Mouse (Mus musculus): Measurements from ENCODE around the gene Ptpn1. TPM values are rescaled to one million over a fixed set of nuclear protein-coding genes. Genes with fewer than 3 reads are reported as not detected.

Ptpn1 gene
- polyA plus RNA-seq, 1 experiment: 1.9 TPM

DNA sequence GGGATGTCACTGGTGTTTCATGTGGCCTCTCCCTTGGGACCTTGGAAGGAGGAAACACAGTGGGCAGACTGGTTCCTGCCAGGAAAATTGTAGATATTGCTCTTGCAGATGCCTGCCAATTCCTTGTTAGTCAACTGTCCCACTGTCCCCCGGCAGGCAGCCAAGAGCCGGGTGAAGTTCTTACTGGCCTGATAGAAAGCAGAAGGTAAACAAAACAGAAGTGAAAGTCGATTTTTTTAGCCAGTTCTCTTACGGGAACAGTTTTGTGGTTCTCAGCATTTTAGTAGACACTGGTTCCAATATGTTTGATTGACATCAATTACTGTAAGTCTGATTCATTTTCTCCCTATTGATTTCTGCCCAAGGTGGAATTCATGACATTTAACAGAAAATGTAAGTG is 27.0 kb downstream of the Ptpn1 start:
- no peak for TF ChIP-seq TAL1 (IDR thresholded peaks at IDR 0.05; ENCODE audit: low read length)
- TF ChIP-seq GATA1 (IDR thresholded peaks at IDR 0.05; ENCODE audit: low read length): no peak
- H3K4me1 ChIP-seq (ENCODE audit: control insufficient read depth): peaks cover 9% of the 10 kb centered on the region
- no peaks in the 10 kb centered on the region for H3K27me3 ChIP-seq (ENCODE audit: control insufficient read depth)
- H3K9me3 ChIP-seq (ENCODE audit: control insufficient read depth, low read length): no peaks in the 10 kb centered on the region
- H3K36me3 ChIP-seq (ENCODE audit: control insufficient read depth): peaks cover 10% of the 10 kb centered on the region
- no peak overlapping the region for H3K4me3 ChIP-seq (replicated peaks)

DNA sequence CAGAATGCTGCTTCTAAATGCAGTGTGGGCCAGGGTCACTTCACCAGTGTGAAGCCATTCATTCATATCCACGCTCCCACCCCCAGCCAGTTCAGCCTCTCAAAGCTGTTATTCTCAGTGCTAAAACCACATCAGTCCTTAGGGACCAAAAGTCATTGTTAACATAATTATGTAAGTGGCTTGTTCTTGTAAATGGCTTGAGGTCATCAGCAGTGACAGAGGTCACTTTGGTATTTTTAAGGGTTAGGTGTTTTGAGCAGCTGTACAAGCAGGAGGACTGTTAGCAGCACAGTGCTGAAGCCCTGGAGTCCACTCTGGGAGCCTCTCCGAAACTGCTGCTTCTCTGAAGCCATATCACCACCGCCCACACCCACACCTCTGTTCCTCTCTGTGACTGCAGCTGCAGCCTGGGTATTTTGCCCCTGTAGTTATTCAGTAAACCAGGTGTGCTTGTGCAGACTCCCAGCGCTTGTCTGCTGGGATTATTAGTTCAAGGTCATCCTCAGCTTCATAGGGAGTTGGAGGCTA is 27.6 kb downstream of the Ptpn1 start:
- Histone ChIP-seq H3K9me3 (ENCODE audit: control insufficient read depth, low read length) (no peaks in the 10 kb centered on the region), H3K27me3 (ENCODE audit: control insufficient read depth) (no peaks in the 10 kb centered on the region), H3K4me1 (ENCODE audit: control insufficient read depth) (peaks cover 9% of the 10 kb centered on the region), H3K4me3 (replicated peaks) (no peak overlapping the region), H3K36me3 (ENCODE audit: control insufficient read depth) (peaks cover 16% of the 10 kb centered on the region)
- TF ChIP-seq TAL1 (IDR thresholded peaks at IDR 0.05; ENCODE audit: low read length) (no peak), GATA1 (IDR thresholded peaks at IDR 0.05; ENCODE audit: low read length) (no peak)

DNA sequence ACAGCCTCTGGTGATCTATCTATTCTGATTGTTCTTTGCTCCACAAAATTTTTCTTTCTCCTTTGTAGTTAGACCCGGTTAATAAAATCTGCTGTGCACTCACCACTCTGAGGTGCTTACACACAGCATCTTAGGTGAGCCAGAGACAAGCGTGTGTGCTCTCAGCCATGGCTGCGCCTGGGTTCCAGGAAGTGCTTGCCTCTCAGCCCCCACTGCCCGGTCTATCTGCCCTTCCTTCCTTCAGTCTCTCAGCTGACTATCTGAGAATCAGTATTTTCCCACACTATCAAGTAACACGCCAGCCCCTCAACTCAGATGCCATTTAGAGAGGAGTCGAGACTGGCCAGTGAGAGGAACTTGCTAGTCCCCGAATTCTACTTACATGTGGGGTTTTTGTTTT is 28.1 kb downstream of the Ptpn1 start:
- Histone ChIP-seq H3K36me3 (ENCODE audit: control insufficient read depth) (peaks cover 19% of the 10 kb centered on the region), H3K4me1 (ENCODE audit: control insufficient read depth) (peaks cover 9% of the 10 kb centered on the region), H3K9me3 (ENCODE audit: control insufficient read depth, low read length) (no peaks in the 10 kb centered on the region), H3K4me3 (replicated peaks) (no peak overlapping the region), H3K27me3 (ENCODE audit: control insufficient read depth) (no peaks in the 10 kb centered on the region)
- TF ChIP-seq GATA1 (IDR thresholded peaks at IDR 0.05; ENCODE audit: low read length) (no peak), TAL1 (IDR thresholded peaks at IDR 0.05; ENCODE audit: low read length) (no peak)

DNA sequence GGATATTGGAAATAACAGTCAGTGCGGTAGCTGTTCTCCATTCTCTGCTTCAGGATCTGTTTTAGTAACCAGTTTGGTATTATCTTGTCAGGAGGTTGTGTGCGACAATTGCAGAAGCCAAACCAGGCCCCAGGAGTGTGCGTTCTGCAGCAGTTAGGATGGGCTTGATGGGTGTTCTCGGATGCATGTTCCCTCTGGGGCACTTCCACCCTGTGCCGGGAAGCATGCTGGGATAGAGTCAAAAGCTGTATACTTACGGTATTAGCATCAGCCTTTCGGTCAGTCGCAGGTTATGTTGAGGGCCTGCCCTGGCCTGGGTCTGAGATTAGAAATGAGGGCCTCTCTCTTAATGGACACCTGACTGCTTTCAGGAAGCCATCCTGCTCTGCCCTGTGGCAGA is 28.7 kb downstream of the Ptpn1 start:
- H3K4me1 ChIP-seq (ENCODE audit: control insufficient read depth): peaks cover 9% of the 10 kb centered on the region
- TF ChIP-seq GATA1 (IDR thresholded peaks at IDR 0.05; ENCODE audit: low read length) (no peak), TAL1 (IDR thresholded peaks at IDR 0.05; ENCODE audit: low read length) (no peak)
- peaks cover 25% of the 10 kb centered on the region for H3K36me3 ChIP-seq (ENCODE audit: control insufficient read depth)
- H3K9me3 ChIP-seq (ENCODE audit: control insufficient read depth, low read length): no peaks in the 10 kb centered on the region
- no peak overlapping the region for H3K4me3 ChIP-seq (replicated peaks)
- no peaks in the 10 kb centered on the region for H3K27me3 ChIP-seq (ENCODE audit: control insufficient read depth)

DNA sequence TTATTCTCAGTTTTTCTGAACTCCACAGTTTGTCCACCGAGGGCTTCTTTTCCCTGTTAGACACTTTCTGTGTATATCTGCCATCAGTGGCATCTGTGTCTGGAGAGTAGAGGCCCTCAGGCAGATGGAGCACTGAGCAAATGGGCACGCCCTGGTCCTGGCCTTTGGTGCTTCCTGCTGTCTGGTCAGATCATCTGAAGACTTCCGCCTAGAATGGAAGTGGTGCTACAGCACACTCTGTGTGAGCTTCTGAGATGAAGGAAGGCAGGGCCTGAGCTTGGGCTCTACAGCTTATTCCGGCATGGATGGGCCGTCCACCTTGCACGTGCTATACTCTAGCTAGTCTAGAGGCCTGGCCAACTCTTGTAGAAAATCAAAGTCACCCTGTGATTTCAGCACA is 30.5 kb downstream of the Ptpn1 start:
- peaks cover 43% of the 10 kb centered on the region for H3K36me3 ChIP-seq (ENCODE audit: control insufficient read depth)
- no peaks in the 10 kb centered on the region for H3K27me3 ChIP-seq (ENCODE audit: control insufficient read depth)
- TF ChIP-seq TAL1 (IDR thresholded peaks at IDR 0.05; ENCODE audit: low read length): no peak
- no peak for TF ChIP-seq GATA1 (IDR thresholded peaks at IDR 0.05; ENCODE audit: low read length)
- H3K9me3 ChIP-seq (ENCODE audit: control insufficient read depth, low read length): no peaks in the 10 kb centered on the region
- peaks cover 9% of the 10 kb centered on the region for H3K4me1 ChIP-seq (ENCODE audit: control insufficient read depth)
- no peak overlapping the region for H3K4me3 ChIP-seq (replicated peaks)

DNA sequence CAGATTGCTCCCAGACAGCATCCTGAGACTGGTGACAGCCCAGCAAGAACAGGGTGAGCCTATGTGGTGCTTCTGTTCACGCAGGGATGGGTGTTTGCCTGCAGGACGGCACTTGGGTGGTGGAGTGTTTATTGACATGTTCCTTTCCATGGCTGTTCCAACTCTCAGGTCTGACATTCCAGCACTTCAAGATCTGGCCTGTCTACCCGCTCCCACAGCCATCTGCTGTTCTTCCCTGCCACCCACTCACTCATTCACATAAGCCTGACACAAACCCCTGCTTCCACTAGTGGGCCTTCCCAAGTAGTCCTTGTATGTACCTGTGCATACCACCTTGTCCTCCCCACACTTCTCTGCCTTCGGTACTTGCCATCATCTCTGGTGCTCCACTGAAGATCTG is 31.3 kb downstream of the Ptpn1 start:
- Histone ChIP-seq H3K4me1 (ENCODE audit: control insufficient read depth) (peaks cover 9% of the 10 kb centered on the region), H3K9me3 (ENCODE audit: control insufficient read depth, low read length) (no peaks in the 10 kb centered on the region), H3K27me3 (ENCODE audit: control insufficient read depth) (no peaks in the 10 kb centered on the region), H3K36me3 (ENCODE audit: control insufficient read depth) (peaks cover 51% of the 10 kb centered on the region), H3K4me3 (replicated peaks) (no peak overlapping the region)
- TF ChIP-seq TAL1 (IDR thresholded peaks at IDR 0.05; ENCODE audit: low read length): no peak
- TF ChIP-seq GATA1 (IDR thresholded peaks at IDR 0.05; ENCODE audit: low read length): no peak

DNA sequence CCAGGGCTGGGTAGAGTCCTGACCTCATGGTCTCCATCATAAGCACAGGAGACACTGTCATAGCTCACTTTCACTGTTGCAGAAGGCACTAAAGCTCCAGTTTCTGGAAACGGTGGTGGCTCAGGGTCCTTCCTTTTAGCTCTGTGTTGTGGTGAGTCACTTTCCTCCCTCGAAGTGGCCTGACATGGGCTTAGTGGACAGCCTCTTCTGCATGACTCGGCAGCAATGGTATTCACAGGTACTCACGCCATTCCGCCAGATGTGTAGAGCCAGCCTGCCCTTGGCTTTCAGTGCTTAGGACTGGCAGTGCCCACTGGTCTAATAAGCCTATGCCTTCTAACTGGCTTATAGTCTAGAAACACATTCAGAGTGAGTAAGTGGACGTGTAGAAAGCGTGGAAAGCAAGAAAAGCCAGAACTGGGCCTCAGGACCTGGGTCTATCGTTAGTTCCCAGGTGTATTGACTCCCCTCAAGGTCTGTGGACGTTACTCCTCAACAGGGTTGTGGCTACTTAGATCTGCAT is 32.0 kb downstream of the Ptpn1 start:
- peaks cover 9% of the 10 kb centered on the region for H3K4me1 ChIP-seq (ENCODE audit: control insufficient read depth)
- H3K9me3 ChIP-seq (ENCODE audit: control insufficient read depth, low read length): no peaks in the 10 kb centered on the region
- H3K27me3 ChIP-seq (ENCODE audit: control insufficient read depth): no peaks in the 10 kb centered on the region
- H3K36me3 ChIP-seq (ENCODE audit: control insufficient read depth): peaks cover 58% of the 10 kb centered on the region
- TF ChIP-seq TAL1 (IDR thresholded peaks at IDR 0.05; ENCODE audit: low read length): no peak
- no peak for TF ChIP-seq GATA1 (IDR thresholded peaks at IDR 0.05; ENCODE audit: low read length)
- H3K4me3 ChIP-seq (replicated peaks): no peak overlapping the region

DNA sequence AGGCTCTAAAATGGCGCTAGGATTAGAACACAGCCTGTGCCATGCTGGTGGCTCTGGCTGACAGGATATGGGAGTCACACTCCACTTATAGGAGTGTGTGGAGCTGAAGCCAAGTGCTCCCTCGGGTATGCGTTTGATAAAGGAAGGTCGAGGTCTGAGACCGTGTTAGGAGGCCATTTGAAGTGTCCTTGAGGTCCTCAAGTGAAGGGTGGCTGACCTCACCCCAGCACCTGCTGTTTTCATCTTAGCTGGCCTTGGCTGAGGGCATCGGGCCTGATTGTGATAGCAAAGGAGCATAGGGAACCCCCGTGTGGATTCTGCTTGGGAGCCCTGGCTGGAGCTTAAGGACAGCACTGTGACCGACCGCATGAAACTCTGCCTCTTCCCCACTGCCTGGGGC is 32.5 kb downstream of the Ptpn1 start:
- H3K27me3 ChIP-seq (ENCODE audit: control insufficient read depth): no peaks in the 10 kb centered on the region
- no peaks in the 10 kb centered on the region for H3K9me3 ChIP-seq (ENCODE audit: control insufficient read depth, low read length)
- H3K4me3 ChIP-seq (replicated peaks): no peak overlapping the region
- peaks cover 61% of the 10 kb centered on the region for H3K36me3 ChIP-seq (ENCODE audit: control insufficient read depth)
- TF ChIP-seq TAL1 (IDR thresholded peaks at IDR 0.05; ENCODE audit: low read length) (no peak), GATA1 (IDR thresholded peaks at IDR 0.05; ENCODE audit: low read length) (no peak)
- H3K4me1 ChIP-seq (ENCODE audit: control insufficient read depth): peaks cover 7% of the 10 kb centered on the region

DNA sequence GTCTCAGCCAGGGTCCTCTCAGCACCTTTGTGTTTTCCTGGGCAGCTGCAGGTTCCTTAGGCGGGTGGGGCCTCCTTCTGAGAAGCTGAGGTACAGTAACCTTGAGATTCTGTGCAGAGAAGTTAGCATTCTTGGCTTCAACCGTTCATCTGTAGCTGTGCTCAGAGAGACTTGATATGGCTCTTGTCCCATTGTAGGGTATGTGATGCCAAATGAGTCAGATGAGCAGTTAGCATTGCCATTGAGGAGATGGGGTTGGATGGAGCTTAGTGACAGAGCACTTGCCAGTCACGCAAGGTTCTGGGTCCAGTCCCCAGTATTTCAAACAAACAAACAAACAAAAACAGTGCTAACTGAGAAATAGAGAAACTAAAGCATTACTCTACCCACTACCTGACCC is 34.1 kb downstream of the Ptpn1 start:
- no peaks in the 10 kb centered on the region for H3K9me3 ChIP-seq (ENCODE audit: control insufficient read depth, low read length)
- H3K4me3 ChIP-seq (replicated peaks): no peak overlapping the region
- H3K27me3 ChIP-seq (ENCODE audit: control insufficient read depth): no peaks in the 10 kb centered on the region
- H3K4me1 ChIP-seq (ENCODE audit: control insufficient read depth): no peaks in the 10 kb centered on the region; the same call in 1 of the 2 replicates
- peaks cover 75% of the 10 kb centered on the region for H3K36me3 ChIP-seq (ENCODE audit: control insufficient read depth)
- TF ChIP-seq GATA1 (IDR thresholded peaks at IDR 0.05; ENCODE audit: low read length) (no peak), TAL1 (IDR thresholded peaks at IDR 0.05; ENCODE audit: low read length) (no peak)

DNA sequence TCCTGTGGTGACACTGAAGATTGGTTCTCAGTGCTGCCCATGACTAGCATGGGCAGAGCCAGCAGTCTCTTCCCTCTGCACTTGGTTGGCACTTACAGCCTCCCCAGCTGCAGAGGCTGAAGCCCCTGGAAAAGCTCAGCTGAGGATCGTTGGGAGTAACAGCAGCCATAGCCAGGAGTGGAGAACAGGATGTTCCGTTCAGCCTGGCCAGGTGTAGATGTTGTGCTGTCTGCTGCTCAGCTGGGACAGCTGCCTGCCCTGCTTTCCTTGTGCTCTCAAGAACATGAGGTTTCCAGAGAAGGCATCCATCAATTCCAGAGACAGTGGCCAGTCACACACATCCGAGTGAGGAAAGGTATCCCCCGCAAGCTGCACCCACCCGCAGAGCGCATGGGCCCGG is 36.6 kb downstream of the Ptpn1 start:
- Histone ChIP-seq H3K4me3 (replicated peaks) (no peak overlapping the region), H3K4me1 (ENCODE audit: control insufficient read depth) (peaks cover 3% of the 10 kb centered on the region; the same call in 1 of the 2 replicates)

More for the DNA sequence above, 36.6 kb downstream of the Ptpn1 start:
- Histone ChIP-seq H3K9me3 (ENCODE audit: control insufficient read depth, low read length) (no peaks in the 10 kb centered on the region), H3K27me3 (ENCODE audit: control insufficient read depth) (no peaks in the 10 kb centered on the region), H3K36me3 (ENCODE audit: control insufficient read depth) (peaks cover 90% of the 10 kb centered on the region)
- TF ChIP-seq TAL1 (IDR thresholded peaks at IDR 0.05; ENCODE audit: low read length) (no peak), GATA1 (IDR thresholded peaks at IDR 0.05; ENCODE audit: low read length) (no peak)
